Mouse (Mus musculus) Patski (cell line): ENCODE data around the gene Nub1. TPM values are rescaled to one million over a fixed set of nuclear protein-coding genes. Genes with fewer than 3 reads are reported as not detected.
A peak's percentile ranks its signal among the peaks of the same experiment; 100 is the strongest.

Source experiments
- ATAC-seq: fragments of 100-300 bp; one replicate; pipeline ENCODE4 v1.8.0; 2021
- CTCF ChIA-PET: fragments of 350-600 bp; sonication (Branson Sonifier 250); formaldehyde crosslinking; loops from one replicate; lab custom pipeline; 2022; ENCODE audit warnings: inconsistent platforms; lab: Charles Lee
- POLR2A ChIA-PET: fragments of 350-600 bp; sonication (Branson Sonifier 250); formaldehyde crosslinking; loops from one replicate; lab custom pipeline; 2022; ENCODE audit warnings: antibody characterized with exemption, inconsistent platforms; lab: Charles Lee
- DNase-seq: peaks from one replicate; pipeline ENCODE4 v3.0.0-alpha.2; 2011; ENCODE audit warnings: low read depth, low spot score
- H3K27me3 ChIP-seq: fragments of 371-371 bp; one replicate; pipeline ENCODE4 v1.5.1; 2021
- CTCF ChIP-seq: fragments of 100-300 bp; IDR thresholded peaks from one replicate; pipeline ENCODE4 v1.5.1; 2021
- in situ Hi-C: fragments of 300-500 bp; cut with MboI; formaldehyde crosslinking; loops from 3 replicates; pipeline ENCODE4 v1.11.1; 2018; ENCODE audit warnings: low pct_unique_long_range_greater_than_20kb, mixed read lengths
- polyA plus RNA-seq: library from polyadenylated mRNA; unstranded; gene quantifications from one replicate; pipeline ENCODE4 v1.2.3, GENCODE M21; 2021

Nub1 gene
- polyA plus RNA-seq, 1 experiment from 2014 or later, result 85.2 TPM

DNA sequence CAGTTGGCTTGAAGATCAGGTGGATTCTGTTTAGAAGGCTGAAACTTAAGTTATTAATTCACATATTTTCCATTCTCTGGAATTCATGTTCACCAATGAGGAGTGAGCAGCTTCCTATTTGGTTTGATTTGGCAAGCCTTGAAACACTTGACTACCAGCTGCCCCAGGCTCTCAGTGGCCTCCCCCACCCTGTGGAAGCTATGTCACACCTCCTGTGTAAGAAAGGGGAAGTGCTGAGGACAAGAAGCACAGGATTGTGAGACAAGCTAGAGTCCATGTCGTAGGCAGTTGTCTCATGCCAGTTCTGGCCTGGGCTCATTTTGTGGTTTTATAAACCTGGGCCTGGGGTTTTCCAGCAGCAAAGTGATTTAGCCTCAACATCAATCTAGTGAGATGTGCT is 2.4 kb downstream of the Nub1 start:
- in situ Hi-C loops, result no loop called here
- ChIA-PET CTCF (interaction anchor here (0.8 to 1.6 kb wide), 3 partner anchors 93 to 322 kb away, joined by 3 to 5 read pairs (median 3); no protein-coding TSS in a partner anchor), POLR2A (interaction anchor here (0.6 kb wide), 1 partner anchor 98 kb away, joined by 4 read pairs; no protein-coding TSS in a partner anchor)
- DNase-seq, result no peak
- ATAC-seq, result no peak
- no peak for TF ChIP-seq CTCF
- no peaks in the 10 kb centered on the region for H3K27me3 ChIP-seq

DNA sequence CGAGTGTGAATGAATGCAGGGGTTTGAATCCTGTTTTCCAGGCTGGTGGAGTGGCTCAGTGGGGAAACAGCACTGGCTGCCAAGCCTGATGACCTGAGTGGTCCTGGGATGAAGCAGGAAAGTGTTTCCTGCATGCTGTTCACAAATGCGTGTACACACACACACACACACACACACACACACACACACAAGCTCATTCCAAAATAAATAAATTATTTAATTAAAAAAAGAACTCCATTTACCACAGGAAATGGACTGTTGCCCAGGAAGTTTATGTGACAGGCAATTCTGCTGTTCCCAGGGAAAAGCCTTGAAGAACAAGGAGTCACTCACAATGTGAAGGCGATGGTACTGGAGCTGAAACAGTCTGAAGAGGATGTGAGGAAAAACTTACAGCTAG is 11.4 kb downstream of the Nub1 start:
- no peak for TF ChIP-seq CTCF
- no peaks in the 10 kb centered on the region for H3K27me3 ChIP-seq
- ChIA-PET POLR2A (no interaction called here), CTCF (no interaction called here)
- ATAC-seq (no peak), DNase-seq (no peak)
- in situ Hi-C loops, result no loop called here

DNA sequence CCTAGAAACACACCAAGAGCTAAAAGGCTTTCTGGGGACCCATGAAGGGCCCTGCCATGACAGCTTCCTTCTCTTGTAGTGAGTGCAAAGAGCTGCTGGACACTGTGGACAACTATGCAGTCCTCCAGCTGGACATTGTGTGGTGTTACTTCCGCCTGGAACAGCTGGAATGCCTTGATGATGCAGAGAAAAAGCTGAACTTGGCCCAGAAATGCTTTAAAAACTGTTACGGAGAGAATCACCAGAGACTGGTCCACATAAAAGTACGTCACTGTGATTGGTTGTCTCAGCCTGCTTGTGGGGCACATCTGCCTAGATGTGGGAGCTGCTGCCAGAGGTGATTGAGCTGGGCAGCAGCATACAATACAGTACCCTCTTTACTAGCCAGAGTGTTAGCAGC is 15.9 kb downstream of the Nub1 start:
- ChIA-PET CTCF (interaction anchor here (1.1 to 2.6 kb wide), 4 partner anchors 9 to 15 kb away, joined by 3 to 7 read pairs (median 5); no protein-coding TSS in a partner anchor), POLR2A (no interaction called here)
- no peak for TF ChIP-seq CTCF
- DNase-seq, result no peak
- H3K27me3 ChIP-seq, result no peaks in the 10 kb centered on the region
- in situ Hi-C loops, result no loop called here
- no peak for ATAC-seq

DNA sequence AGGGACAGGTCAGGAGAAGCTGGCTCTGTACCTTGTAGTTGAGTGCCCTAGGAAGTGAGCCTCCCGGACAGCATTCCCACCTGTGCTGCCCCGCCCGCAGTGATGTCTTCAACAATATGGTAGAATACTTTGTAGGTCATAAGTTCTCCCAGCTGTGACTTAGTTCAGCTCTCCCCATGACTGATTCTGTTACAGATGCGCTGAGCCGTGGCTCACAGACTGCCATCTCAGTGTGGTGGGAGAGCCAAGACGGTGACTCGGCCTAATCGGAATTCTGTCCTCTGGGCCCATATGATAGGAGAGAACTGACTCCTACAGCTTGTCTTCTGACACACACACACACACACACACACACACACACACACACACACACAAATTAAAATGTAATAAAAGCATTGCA is 19.3 kb downstream of the Nub1 start:
- ChIA-PET CTCF (no interaction called here), POLR2A (no interaction called here)
- in situ Hi-C loops, result no loop called here
- TF ChIP-seq CTCF, result no peak
- DNase-seq, result peak; percentile 59
- peak; percentile 91 for ATAC-seq
- no peaks in the 10 kb centered on the region for H3K27me3 ChIP-seq

DNA sequence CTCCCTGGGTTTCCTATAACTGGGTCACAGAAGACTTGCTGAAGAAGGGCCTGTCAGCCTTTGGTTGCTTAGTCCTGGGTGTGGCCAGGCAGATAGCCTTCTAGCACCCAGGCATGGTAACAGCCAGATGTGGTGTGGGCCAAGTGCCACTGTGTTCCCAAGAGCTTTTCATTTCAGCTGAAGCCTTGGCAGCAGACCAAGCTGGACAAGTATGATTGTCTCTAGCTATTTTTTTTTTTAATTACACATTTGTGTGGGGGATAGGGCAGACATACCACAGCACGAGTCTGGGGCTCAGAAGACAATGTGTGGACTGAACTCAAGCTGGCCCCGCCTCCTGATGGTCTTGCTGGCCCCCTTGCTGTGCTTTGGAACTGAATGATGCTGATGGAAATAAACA is 24.6 kb downstream of the Nub1 start:
- POLR2A ChIA-PET, result no interaction called here
- in situ Hi-C loops, result no loop called here
- ATAC-seq, result no peak

DNA sequence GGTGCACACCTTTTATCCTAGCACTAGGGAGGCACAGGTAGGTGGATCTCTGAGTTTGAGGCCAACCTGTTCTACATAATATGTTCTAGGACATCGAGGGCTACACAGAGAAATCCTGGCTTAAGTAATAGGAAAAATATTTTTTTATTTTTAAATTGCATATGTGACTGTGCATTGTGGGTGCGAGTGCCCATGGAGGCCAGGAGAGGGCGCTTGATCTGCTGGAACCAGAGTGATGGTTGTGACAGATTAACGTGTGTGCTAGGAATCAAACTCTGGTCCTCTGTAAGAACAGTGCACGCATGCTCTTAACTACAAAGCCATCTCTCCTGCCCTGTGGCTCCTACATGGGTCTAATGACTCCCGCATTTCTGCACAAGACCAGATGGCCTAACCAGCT is 26.3 kb downstream of the Nub1 start:
- H3K27me3 ChIP-seq, result no peaks in the 10 kb centered on the region
- TF ChIP-seq CTCF, result no peak
- no peak for DNase-seq
- in situ Hi-C loops, result no loop called here
- POLR2A ChIA-PET, result interaction anchor here (0.6 kb wide), 1 partner anchor 275 kb away, joined by 3 read pairs; no protein-coding TSS in a partner anchor
- no peak for ATAC-seq
- CTCF ChIA-PET, result interaction anchor here (1.0 kb wide), 1 partner anchor 40 kb away, joined by 3 read pairs; no protein-coding TSS in a partner anchor

More for the DNA sequence above, 24.6 kb downstream of the Nub1 start:
- DNase-seq, result no peak
- no peaks in the 10 kb centered on the region for H3K27me3 ChIP-seq
- CTCF ChIA-PET, result interaction anchor here (0.9 to 1.8 kb wide), 3 partner anchors 10 to 34 kb away, joined by 3 to 5 read pairs (median 4); no protein-coding TSS in a partner anchor
- no peak for TF ChIP-seq CTCF

DNA sequence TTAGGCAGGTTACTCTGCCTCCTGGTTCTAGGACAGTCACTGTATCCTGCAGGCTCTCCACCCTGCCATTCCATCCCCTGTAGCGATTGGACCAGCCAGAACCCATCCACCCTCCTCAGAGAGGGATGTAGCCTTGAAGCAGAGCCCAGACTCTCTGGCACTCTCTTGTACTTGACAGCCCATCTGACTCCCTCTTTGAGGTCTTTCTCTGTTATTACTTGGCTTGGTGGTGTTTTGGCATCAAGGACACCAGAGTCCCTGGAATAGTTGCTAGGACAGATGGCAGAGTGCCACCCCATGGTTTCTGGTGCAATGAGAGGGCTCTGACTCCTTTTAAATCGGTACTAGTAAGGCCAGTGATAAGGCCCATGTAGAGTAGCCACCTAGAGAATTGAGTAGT is 27.9 kb downstream of the Nub1 start:
- DNase-seq, result no peak
- POLR2A ChIA-PET, result no interaction called here
- TF ChIP-seq CTCF, result no peak
- H3K27me3 ChIP-seq, result no peaks in the 10 kb centered on the region
- ATAC-seq, result no peak
- in situ Hi-C loops, result no loop called here
- CTCF ChIA-PET, result interaction anchor here (1.0 kb wide), 1 partner anchor 26 kb away, joined by 4 read pairs; no protein-coding TSS in a partner anchor

DNA sequence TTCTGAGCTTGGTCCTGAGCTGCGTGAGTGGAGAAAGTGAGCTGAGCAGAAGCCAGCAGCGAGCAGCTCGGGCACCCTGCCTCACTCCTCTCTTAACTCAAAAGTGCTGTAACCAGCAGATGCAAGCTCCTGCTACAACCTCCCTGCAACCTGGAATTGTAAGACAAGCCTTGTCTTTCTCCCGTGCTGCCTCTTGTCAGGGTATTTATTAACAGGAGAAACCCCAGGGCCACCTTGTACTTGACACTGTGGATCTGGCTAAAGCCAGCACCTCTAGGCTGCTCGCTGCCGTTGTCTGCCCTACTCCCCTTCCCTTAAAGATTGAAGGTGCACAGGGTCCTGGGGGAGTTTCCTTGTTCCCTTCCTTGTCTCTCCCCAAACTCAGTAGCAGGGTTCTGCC is 28.7 kb downstream of the Nub1 start:
- DNase-seq (no peak), ATAC-seq (no peak)
- POLR2A ChIA-PET, result interaction anchor here (0.6 kb wide), 1 partner anchor 66 kb away, joined by 3 read pairs; no protein-coding TSS in a partner anchor
- in situ Hi-C loops, result no loop called here
- CTCF ChIA-PET, result interaction anchor here (1.0 to 1.7 kb wide), 4 partner anchors 26 to 40 kb away, joined by 3 to 4 read pairs (median 3); no protein-coding TSS in a partner anchor
- TF ChIP-seq CTCF, result no peak
- H3K27me3 ChIP-seq, result no peaks in the 10 kb centered on the region

DNA sequence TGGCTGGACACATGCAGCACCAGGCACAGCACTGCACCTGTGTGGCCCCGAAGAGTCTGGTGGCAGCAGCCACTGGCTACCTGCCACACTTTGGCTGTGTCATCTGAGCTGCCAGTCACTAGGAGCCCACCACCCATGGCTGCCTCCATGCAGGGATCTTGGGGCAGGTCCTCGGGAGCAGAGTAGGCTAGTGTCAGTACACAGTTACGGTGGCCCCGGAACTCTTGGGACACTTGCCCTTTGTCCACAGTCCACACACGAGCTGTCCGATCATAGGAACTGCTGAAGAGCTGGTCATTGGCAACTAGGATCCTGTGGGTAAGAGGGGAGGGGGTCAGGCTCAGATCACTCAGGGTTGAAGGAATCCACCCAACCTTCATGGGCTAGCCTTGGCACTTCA is 32.7 kb downstream of the Nub1 start:
- no peak for TF ChIP-seq CTCF
- ChIA-PET POLR2A (no interaction called here), CTCF (interaction anchor here (1.0 kb wide), 1 partner anchor 15 kb away, joined by 3 read pairs; no protein-coding TSS in a partner anchor)
- DNase-seq (no peak), ATAC-seq (no peak)
- in situ Hi-C loops, result no loop called here
- H3K27me3 ChIP-seq, result no peaks in the 10 kb centered on the region

DNA sequence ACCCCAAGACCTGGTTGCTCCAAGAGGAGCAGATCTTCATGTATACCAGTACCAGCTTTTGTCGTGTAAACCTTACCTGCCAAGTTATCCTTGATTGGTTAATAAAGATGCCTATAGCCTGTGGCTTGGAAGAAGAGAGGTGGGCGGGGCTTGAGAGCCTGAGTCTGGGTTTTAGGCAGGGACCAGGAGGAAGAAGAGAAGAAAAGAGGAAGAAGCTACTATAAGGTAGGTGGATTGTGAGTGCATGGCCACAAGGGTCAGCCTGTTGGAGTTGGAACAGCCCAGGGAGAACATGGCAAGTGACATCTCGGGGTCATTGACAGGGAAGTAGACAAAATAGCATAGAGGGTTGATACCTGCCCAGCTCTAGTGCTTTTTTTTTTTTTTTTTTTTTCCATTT is 34.5 kb downstream of the Nub1 start:
- ATAC-seq (no peak), DNase-seq (no peak)
- ChIA-PET CTCF (interaction anchor here (1.2 kb wide), 1 partner anchor 10 kb away, joined by 3 read pairs; no protein-coding TSS in a partner anchor), POLR2A (no interaction called here)
- in situ Hi-C loops, result no loop called here
- H3K27me3 ChIP-seq, result no peaks in the 10 kb centered on the region
- no peak for TF ChIP-seq CTCF

DNA sequence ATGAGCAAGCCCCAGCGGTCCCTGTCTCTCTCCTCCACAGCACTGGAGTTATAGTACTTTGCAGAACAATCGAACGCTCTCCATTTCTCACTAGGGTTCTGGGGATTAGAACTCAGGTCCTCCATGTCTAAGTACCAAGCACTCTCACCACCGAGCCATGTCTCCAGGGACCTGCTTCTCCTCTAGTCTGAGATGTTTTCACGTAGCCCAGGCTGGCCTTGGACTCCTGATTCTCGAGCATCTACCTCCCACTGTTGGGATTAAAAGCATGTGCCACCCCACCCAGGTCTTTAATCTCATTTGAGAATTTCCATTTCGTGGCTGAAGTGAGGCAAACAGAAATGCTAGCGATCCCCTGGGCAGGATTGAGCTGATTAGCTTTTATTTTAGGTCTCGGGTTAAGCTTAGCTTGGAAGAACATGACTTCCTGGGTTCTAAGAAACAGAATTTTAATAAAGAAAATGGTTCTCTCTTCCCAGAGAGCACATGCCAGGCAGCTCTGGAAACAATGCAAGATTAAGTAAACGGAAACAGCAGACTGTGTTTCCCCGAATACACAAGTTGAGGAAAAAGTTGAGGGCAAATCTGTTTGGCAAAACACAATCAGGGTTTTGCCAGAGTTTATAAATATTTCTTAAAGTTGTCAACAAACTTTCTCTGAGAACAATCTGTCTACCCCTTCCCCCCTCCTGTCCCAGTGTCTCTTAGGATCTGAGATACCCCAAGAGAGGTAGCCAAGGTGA is 38.4 kb downstream of the Nub1 start:
- ChIA-PET CTCF (interaction anchor here (1.5 kb wide), 1 partner anchor 10 kb away, joined by 3 read pairs; no protein-coding TSS in a partner anchor), POLR2A (no interaction called here)
- no peak for TF ChIP-seq CTCF
- no peaks in the 10 kb centered on the region for H3K27me3 ChIP-seq
- DNase-seq (no peak), ATAC-seq (no peak)
- in situ Hi-C loops, result no loop called here
